Mouse (Mus musculus): Measurements from ENCODE around the gene Pacrg.

DNA sequence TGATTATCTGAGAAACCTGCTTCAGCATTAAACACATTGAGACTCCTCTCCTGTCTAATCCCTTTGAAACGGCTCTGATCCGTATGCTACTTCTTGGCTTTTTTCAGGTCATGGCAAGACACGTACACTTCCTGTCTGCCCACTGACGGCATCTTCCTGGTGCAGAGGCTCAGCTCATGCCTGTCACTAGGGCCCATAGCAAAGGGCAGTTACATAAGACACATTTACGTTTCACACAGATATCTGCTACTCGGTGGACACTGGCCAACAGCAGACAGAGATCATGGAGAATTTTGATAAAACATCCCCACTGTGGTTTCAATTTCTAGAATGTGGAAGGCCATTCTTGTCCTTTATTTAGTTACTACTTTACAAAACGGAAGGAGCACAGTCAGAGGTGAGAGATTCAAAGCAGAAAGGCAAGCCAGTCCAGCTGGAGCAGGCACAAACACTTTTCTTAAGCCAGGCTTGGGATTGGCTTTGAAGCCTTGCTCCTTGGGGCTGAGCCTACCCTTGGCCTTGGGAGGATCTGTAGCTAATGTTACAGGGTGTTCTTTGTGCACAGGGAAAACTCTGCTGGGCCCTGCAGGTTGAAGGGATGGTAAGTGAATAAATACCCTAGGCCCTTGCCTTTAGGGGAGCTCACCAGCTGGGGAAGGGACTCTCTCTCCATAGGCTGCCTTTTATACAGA, 432.9 kb downstream of the Pacrg start:
- no peak for TF ChIP-seq CTCF (IDR thresholded peaks at IDR 0.05; ENCODE audit: control insufficient read depth, insufficient read depth, insufficient read length)
- TF ChIP-seq CEBPB (IDR thresholded peaks at IDR 0.05; ENCODE audit: low read depth) = no peak
- no peak for TF ChIP-seq MYOD1 (IDR thresholded peaks at IDR 0.05; ENCODE audit: control insufficient read depth, insufficient read length, low read depth)
- no peak for TF ChIP-seq USF1 (IDR thresholded peaks at IDR 0.05; ENCODE audit: low read depth)
- TF ChIP-seq MAX (IDR thresholded peaks at IDR 0.05) = no peak
- no peak for TF ChIP-seq MYOG (IDR thresholded peaks at IDR 0.05; ENCODE audit: control insufficient read depth, extremely low read depth, insufficient read length)
- TF ChIP-seq FOSL1 (IDR thresholded peaks at IDR 0.05; ENCODE audit: insufficient read depth, low read length, poor library complexity, severe bottlenecking) = no peak
